Mouse (Mus musculus) forebrain, embryonic 14.5 days (tissue): ENCODE measurements around the gene Retreg1. TPM values are rescaled to one million over a fixed set of nuclear protein-coding genes. Genes with fewer than 3 reads are reported as not detected.

Source experiments
- ATAC-seq: fragments of 200-750 bp; cut with Nextera tagmentation; 2 replicates; pipeline ENCODE4 v1.8.0; 2017; ENCODE audit warnings: mild to moderate bottlenecking, moderate library complexity
- DNase-seq: peaks from one replicate; pipeline ENCODE4 v3.0.0-alpha.2; 2015; ENCODE audit warnings: low spot score
- H3K27ac ChIP-seq: fragments of 300-500 bp; sonication (generic); 2 replicates; pipeline ENCODE4 v1.5.1; 2014; ENCODE audit warnings: low read depth, mild to moderate bottlenecking, control low read depth, low read length, moderate library complexity
- H3K27me3 ChIP-seq: fragments of 300-500 bp; sonication (generic); replicated peaks from 2 replicates; pipeline ENCODE4 v1.6.1; 2014; ENCODE audit warnings: low read length, control low read depth, mixed read lengths; ENCODE audit not compliant: control insufficient read depth, insufficient read depth
- H3K36me3 ChIP-seq: fragments of 300-500 bp; sonication (generic); 2 replicates; pipeline ENCODE4 v1.6.1; 2014; ENCODE audit warnings: low read length, control low read depth; ENCODE audit not compliant: control insufficient read depth, insufficient read depth
- H3K4me1 ChIP-seq: fragments of 300-500 bp; sonication (generic); 2 replicates; pipeline ENCODE4 v1.6.1; 2014; ENCODE audit warnings: antibody characterized with exemption, low read length, control low read depth; ENCODE audit not compliant: control insufficient read depth, insufficient read depth
- H3K4me2 ChIP-seq: fragments of 300-500 bp; sonication (generic); 2 replicates; pipeline ENCODE4 v1.6.1; 2014; ENCODE audit warnings: mild to moderate bottlenecking, control low read depth, low read length
- H3K4me3 ChIP-seq: fragments of 300-500 bp; sonication (generic); 2 replicates; pipeline ENCODE4 v1.5.1; 2014; ENCODE audit warnings: low read depth, low read length, control low read depth
- H3K9ac ChIP-seq: fragments of 300-500 bp; sonication (generic); 2 replicates; pipeline ENCODE4 v1.6.1; 2014; ENCODE audit warnings: mild to moderate bottlenecking, low read length, control low read depth, moderate library complexity
- H3K9me3 ChIP-seq: fragments of 300-500 bp; sonication (generic); replicated peaks from 2 replicates; pipeline ENCODE4 v1.6.1; 2016; ENCODE audit warnings: low read length, control low read depth, mixed read lengths; ENCODE audit not compliant: control insufficient read depth
- WGBS: fragments of 180-500 bp; shearing (Covaris S2); extraction: QIAGEN DNeasy Blood & Tissue Kit; methylation state at CpG from one replicate; pipeline ENCODE4 v1.1.7; 2014; 5-methylcytosine and 5-hydroxymethylcytosine counted together
- polyA plus RNA-seq: library from polyadenylated mRNA; unstranded; fragments of >200 nt; fragmentation: Nextera tagmentation; extraction: Ambion mirVana; gene quantifications from 2 replicates; pipeline ENCODE4 v1.2.1, GENCODE M21; 2014

Gene Retreg1
- polyA plus RNA-seq, 1 experiment from 2014 or later, result 6.7 TPM

GRCm38 (mm10) chr15:25844771-25845170 is 1.8 kb downstream of the Retreg1 start:
- WGBS, result 68% methylated on average over 4 of the region's 4 CpGs
- no peak for DNase-seq
- Histone ChIP-seq H3K36me3 (no peaks in the 10 kb centered on the region), H3K4me2 (peak overlapping the region; percentile 91; the same call in 1 of the 2 replicates), H3K27ac (no peak overlapping the region), H3K9me3 (no peaks in the 10 kb centered on the region; the same call in 1 of the 2 replicates), H3K4me1 (peaks cover 5% of the 10 kb centered on the region), H3K27me3 (peaks cover 4% of the 10 kb centered on the region; the same call in 1 of the 2 replicates), H3K9ac (no peak overlapping the region), H3K4me3 (no peak overlapping the region)
- ATAC-seq, result no peak

GRCm38 (mm10) chr15:25847576-25848168 is 4.7 kb downstream of the Retreg1 start:
- Histone ChIP-seq H3K4me3 (no peak overlapping the region), H3K27ac (no peak overlapping the region), H3K4me1 (peaks cover 5% of the 10 kb centered on the region), H3K36me3 (no peaks in the 10 kb centered on the region), H3K9me3 (no peaks in the 10 kb centered on the region; the same call in 1 of the 2 replicates), H3K4me2 (no peak overlapping the region), H3K27me3 (0 out of 2 replicates have a peak, but pooled peaks cover 4% of the 10 kb centered on the region), H3K9ac (no peak overlapping the region)
- WGBS, result 88% methylated on average over 1 of the region's 1 CpGs
- ATAC-seq, result no peak
- DNase-seq, result no peak

GRCm38 (mm10) chr15:25850552-25850951 is 7.6 kb downstream of the Retreg1 start:
- Histone ChIP-seq H3K9ac (no peak overlapping the region), H3K9me3 (no peaks in the 10 kb centered on the region; the same call in 1 of the 2 replicates), H3K4me3 (no peak overlapping the region), H3K4me2 (no peak overlapping the region), H3K27ac (no peak overlapping the region), H3K27me3 (no peaks in the 10 kb centered on the region), H3K4me1 (no peaks in the 10 kb centered on the region), H3K36me3 (no peaks in the 10 kb centered on the region)
- no peak for ATAC-seq
- DNase-seq, result no peak
- 85% methylated on average over 11 of the region's 11 CpGs for WGBS

GRCm38 (mm10) chr15:25854270-25854904 is 11.4 kb downstream of the Retreg1 start:
- no peak for ATAC-seq
- no peaks in the 10 kb centered on the region for H3K9me3 ChIP-seq

GRCm38 (mm10) chr15:25858611-25859058 is 15.7 kb downstream of the Retreg1 start:
- 70% methylated on average over 12 of the region's 12 CpGs for WGBS

More at GRCm38 (mm10) chr15:25854270-25854904, 11.4 kb downstream of the Retreg1 start:
- H3K36me3 ChIP-seq, result no peaks in the 10 kb centered on the region
- DNase-seq, result no peak
- no peak overlapping the region for H3K4me3 ChIP-seq
- no peak overlapping the region for H3K27ac ChIP-seq
- no peaks in the 10 kb centered on the region for H3K27me3 ChIP-seq
- WGBS, result 59% methylated on average over 18 of the region's 18 CpGs
- H3K4me1 ChIP-seq, result no peaks in the 10 kb centered on the region
- no peak overlapping the region for H3K4me2 ChIP-seq
- no peak overlapping the region for H3K9ac ChIP-seq

GRCm38 (mm10) chr15:25859469-25859868 is 16.5 kb downstream of the Retreg1 start:
- Histone ChIP-seq H3K9me3 (no peaks in the 10 kb centered on the region), H3K27me3 (no peaks in the 10 kb centered on the region), H3K36me3 (no peaks in the 10 kb centered on the region), H3K27ac (no peak overlapping the region), H3K4me3 (no peak overlapping the region), H3K4me2 (no peak overlapping the region), H3K9ac (no peak overlapping the region), H3K4me1 (no peaks in the 10 kb centered on the region)
- no peak for ATAC-seq
- DNase-seq, result no peak
- 70% methylated on average over 3 of the region's 3 CpGs for WGBS

More at GRCm38 (mm10) chr15:25858611-25859058, 15.7 kb downstream of the Retreg1 start:
- no peaks in the 10 kb centered on the region for H3K9me3 ChIP-seq
- no peak for DNase-seq
- no peaks in the 10 kb centered on the region for H3K36me3 ChIP-seq
- no peak overlapping the region for H3K4me2 ChIP-seq
- no peak overlapping the region for H3K4me3 ChIP-seq
- H3K27ac ChIP-seq, result no peak overlapping the region
- no peak for ATAC-seq
- H3K9ac ChIP-seq, result no peak overlapping the region
- H3K27me3 ChIP-seq, result no peaks in the 10 kb centered on the region
- H3K4me1 ChIP-seq, result no peaks in the 10 kb centered on the region

- Histone ChIP-seq H3K9ac (no peak overlapping the region), H3K4me1 (no peaks in the 10 kb centered on the region), H3K36me3 (no peaks in the 10 kb centered on the region), H3K4me3 (no peak overlapping the region), H3K27ac (no peak overlapping the region), H3K9me3 (no peaks in the 10 kb centered on the region), H3K4me2 (no peak overlapping the region), H3K27me3 (no peaks in the 10 kb centered on the region)
- ATAC-seq, result no peak
- DNase-seq, result no peak
- WGBS, result 84% methylated on average over 7 of the region's 7 CpGs
Observed at GRCm38 (mm10) chr15:25861900-25862299, 18.9 kb downstream of the Retreg1 start.

GRCm38 (mm10) chr15:25865605-25866004 is 22.6 kb downstream of the Retreg1 start:
- Histone ChIP-seq H3K9me3 (no peaks in the 10 kb centered on the region), H3K4me1 (no peaks in the 10 kb centered on the region), H3K27ac (no peak overlapping the region), H3K9ac (no peak overlapping the region), H3K27me3 (no peaks in the 10 kb centered on the region), H3K4me2 (no peak overlapping the region), H3K4me3 (no peak overlapping the region), H3K36me3 (no peaks in the 10 kb centered on the region)
- no peak for ATAC-seq
- WGBS, result 93% methylated on average over 3 of the region's 3 CpGs
- no peak for DNase-seq

- Histone ChIP-seq H3K9me3 (no peaks in the 10 kb centered on the region), H3K36me3 (no peaks in the 10 kb centered on the region), H3K27ac (no peak overlapping the region), H3K27me3 (no peaks in the 10 kb centered on the region), H3K9ac (no peak overlapping the region), H3K4me1 (no peaks in the 10 kb centered on the region), H3K4me2 (no peak overlapping the region), H3K4me3 (no peak overlapping the region)
- DNase-seq, result no peak
- WGBS, result 92% methylated on average over 6 of the region's 6 CpGs
- no peak for ATAC-seq
Observed at GRCm38 (mm10) chr15:25866106-25866505, 23.1 kb downstream of the Retreg1 start.
